Mouse (Mus musculus) heart, postnatal 0 days (tissue): ENCODE measurements around the gene Pdcd1lg2. TPM values are rescaled to one million over a fixed set of nuclear protein-coding genes. Genes with fewer than 3 reads are reported as not detected.

Source experiments
- ATAC-seq: fragments of 200-750 bp; cut with Nextera tagmentation; 2 replicates; pipeline ENCODE4 v1.8.0; 2017; ENCODE audit warnings: low read depth, moderate number of reproducible peaks, moderate library complexity; ENCODE audit not compliant: insufficient read depth
- DNase-seq: peaks from one replicate; pipeline ENCODE4 v3.0.0-alpha.2; 2016; ENCODE audit warnings: low spot score
- H3K27ac ChIP-seq: fragments of 300-500 bp; sonication (generic); 2 replicates; pipeline ENCODE4 v1.5.1; 2014; ENCODE audit warnings: low read depth, mild to moderate bottlenecking
- H3K27me3 ChIP-seq: fragments of 300-500 bp; sonication (generic); 2 replicates; pipeline ENCODE4 v1.6.1; 2014; ENCODE audit warnings: low read length, mixed read lengths; ENCODE audit not compliant: control insufficient read depth, insufficient read depth
- H3K36me3 ChIP-seq: fragments of 300-500 bp; sonication (generic); replicated peaks from 2 replicates; pipeline ENCODE4 v1.6.1; 2014; ENCODE audit warnings: low read length, mixed read lengths; ENCODE audit not compliant: control insufficient read depth, insufficient read depth
- H3K4me1 ChIP-seq: fragments of 300-500 bp; sonication (generic); 2 replicates; pipeline ENCODE4 v1.6.1; 2014; ENCODE audit warnings: antibody characterized with exemption; ENCODE audit not compliant: control insufficient read depth, insufficient read depth
- H3K4me2 ChIP-seq: fragments of 300-500 bp; sonication (generic); 2 replicates; pipeline ENCODE4 v1.6.1; 2014; ENCODE audit warnings: low read depth, mild to moderate bottlenecking, low read length, moderate library complexity
- H3K4me3 ChIP-seq: fragments of 300-500 bp; sonication (generic); 2 replicates; pipeline ENCODE4 v1.5.1; 2014; ENCODE audit warnings: low read depth, low read length
- H3K9ac ChIP-seq: fragments of 300-500 bp; sonication (generic); replicated peaks from 2 replicates; pipeline ENCODE4 v1.6.1; 2014; ENCODE audit warnings: low read depth, low read length, mixed read lengths
- H3K9me3 ChIP-seq: fragments of 300-500 bp; sonication (generic); replicated peaks from 2 replicates; pipeline ENCODE4 v1.6.1; 2016; ENCODE audit warnings: low read length; ENCODE audit not compliant: control insufficient read depth
- CTCF ChIP-seq: IDR thresholded peaks from 2 replicates; pipeline ENCODE4 v1.5.1; 2016; ENCODE audit warnings: antibody characterized with exemption, control low read depth, low read depth
- EP300 ChIP-seq: IDR thresholded peaks from 2 replicates; pipeline ENCODE4 v1.6.1; 2016; ENCODE audit warnings: antibody characterized with exemption, low read depth
- WGBS: fragments of 180-500 bp; shearing (Covaris S2); extraction: QIAGEN DNeasy Blood & Tissue Kit; methylation state at CpG from one replicate; pipeline ENCODE4 v1.1.7; 2014; 5-methylcytosine and 5-hydroxymethylcytosine counted together
- polyA plus RNA-seq: library from polyadenylated mRNA; unstranded; fragments of >200 nt; fragmentation: Nextera tagmentation; extraction: Ambion mirVana; gene quantifications from 2 replicates; pipeline ENCODE4 v1.2.1, GENCODE M21; 2015
- total RNA-seq: library from RNA; depleted of rRNA; stranded (reverse); fragments of >200 nt; gene quantifications from 2 replicates; pipeline ENCODE4 v1.2.3, GENCODE M21; 2014; ENCODE audit warnings: low replicate concordance

Pdcd1lg2 gene
- total and polyA plus RNA-seq, 2 experiments from 2014 or later: not detected

DNA sequence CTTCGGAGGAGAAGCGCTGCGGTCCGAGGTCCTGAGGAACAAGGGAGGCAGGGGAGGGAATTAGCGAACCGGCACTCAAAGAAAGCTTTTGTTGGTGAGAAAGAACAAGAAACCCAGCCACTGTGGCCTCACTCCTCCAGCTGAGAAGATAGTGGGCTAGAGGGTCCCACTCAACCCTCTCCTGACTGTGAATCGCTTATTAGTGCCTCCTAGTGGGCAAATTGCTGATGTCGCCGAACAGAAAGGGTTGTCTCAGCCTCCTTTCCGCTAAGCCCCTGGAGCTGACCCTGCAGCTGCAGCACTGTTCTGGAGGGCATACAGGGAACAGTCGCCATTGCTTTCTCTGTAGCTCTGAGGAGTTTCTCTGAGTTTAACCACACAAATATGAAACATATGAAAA is 90.4 kb downstream of the Pdcd1lg2 start:
- ATAC-seq (peak; percentile 83), DNase-seq (peak; percentile 55)
- TF ChIP-seq CTCF: peak; percentile 64
- TF ChIP-seq EP300: no peak
- no peaks in the 10 kb centered on the region for H3K36me3 ChIP-seq
- H3K4me3 ChIP-seq: peak overlapping the region; percentile 40
- no peaks in the 10 kb centered on the region for H3K4me1 ChIP-seq
- peak overlapping the region; percentile 48; the same call in 1 of the 2 replicates for H3K9ac ChIP-seq
- no peaks in the 10 kb centered on the region for H3K27me3 ChIP-seq
- WGBS: 38% methylated on average over 11 of the region's 11 CpGs
- H3K9me3 ChIP-seq: no peaks in the 10 kb centered on the region
- H3K27ac ChIP-seq: peak overlapping the region; percentile 40
- H3K4me2 ChIP-seq: peak overlapping the region; percentile 56

- DNase-seq (peak; percentile 86), ATAC-seq (peak; percentile 80; the same call in 1 of the 2 replicates)
- H3K27me3 ChIP-seq: no peaks in the 10 kb centered on the region
- H3K27ac ChIP-seq: 0 out of 2 replicates have a peak overlapping the region, but pooled peaks have one; percentile 40
- peak overlapping the region; percentile 48; the same call in 1 of the 2 replicates for H3K9ac ChIP-seq
- no peaks in the 10 kb centered on the region for H3K9me3 ChIP-seq
- H3K36me3 ChIP-seq: no peaks in the 10 kb centered on the region
- WGBS: 9% methylated on average over 6 of the region's 6 CpGs
- TF ChIP-seq CTCF: peak; percentile 88
- no peak for TF ChIP-seq EP300
- peak overlapping the region; percentile 56 for H3K4me2 ChIP-seq
- no peaks in the 10 kb centered on the region for H3K4me1 ChIP-seq
- peak overlapping the region; percentile 40 for H3K4me3 ChIP-seq
Observed at GRCm38 (mm10) chr19:29501507-29501906, 90.8 kb downstream of the Pdcd1lg2 start.

DNA sequence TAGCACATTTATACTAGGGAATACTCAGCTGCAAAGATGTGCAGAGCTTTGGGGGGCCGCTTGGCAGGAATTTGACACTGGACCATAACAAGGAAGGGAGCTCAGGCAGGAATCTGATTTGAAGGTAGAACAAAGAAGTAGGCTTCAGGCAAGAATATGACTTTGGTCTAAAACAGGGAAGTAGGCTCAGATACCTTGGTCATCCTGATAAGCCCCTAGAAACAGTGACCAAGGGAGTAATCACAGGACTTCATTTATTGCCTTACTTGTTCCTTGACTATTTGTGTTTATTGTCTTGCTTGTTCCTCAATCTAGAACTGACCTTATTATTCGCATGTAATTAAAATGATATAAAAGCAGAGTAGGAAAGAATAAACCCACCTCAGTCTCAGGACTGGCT is 93.4 kb downstream of the Pdcd1lg2 start:
- ATAC-seq (no peak), DNase-seq (no peak)
- H3K27ac ChIP-seq: no peak overlapping the region
- no peaks in the 10 kb centered on the region for H3K36me3 ChIP-seq
- no peak overlapping the region for H3K9ac ChIP-seq
- WGBS: 79% methylated on average over 2 of the region's 2 CpGs
- no peak overlapping the region for H3K4me3 ChIP-seq
- no peaks in the 10 kb centered on the region for H3K27me3 ChIP-seq
- no peaks in the 10 kb centered on the region for H3K9me3 ChIP-seq
- H3K4me1 ChIP-seq: 0 out of 2 replicates have a peak, but pooled peaks cover 8% of the 10 kb centered on the region
- TF ChIP-seq CTCF: no peak
- no peak for TF ChIP-seq EP300
- no peak overlapping the region for H3K4me2 ChIP-seq

- peak overlapping the region; percentile 38; the same call in 1 of the 2 replicates for H3K27ac ChIP-seq
- H3K4me3 ChIP-seq: no peak overlapping the region
- no peaks in the 10 kb centered on the region for H3K27me3 ChIP-seq
- H3K9me3 ChIP-seq: no peaks in the 10 kb centered on the region
- H3K4me2 ChIP-seq: no peak overlapping the region
- DNase-seq: no peak
- H3K36me3 ChIP-seq: no peaks in the 10 kb centered on the region
- ATAC-seq: no peak
- H3K9ac ChIP-seq: no peak overlapping the region
- no peak for TF ChIP-seq EP300
- TF ChIP-seq CTCF: no peak
- 0 out of 2 replicates have a peak, but pooled peaks cover 8% of the 10 kb centered on the region for H3K4me1 ChIP-seq
- 73% methylated on average over 7 of the region's 7 CpGs for WGBS
Observed at GRCm38 (mm10) chr19:29505617-29506016, 94.9 kb downstream of the Pdcd1lg2 start.

DNA sequence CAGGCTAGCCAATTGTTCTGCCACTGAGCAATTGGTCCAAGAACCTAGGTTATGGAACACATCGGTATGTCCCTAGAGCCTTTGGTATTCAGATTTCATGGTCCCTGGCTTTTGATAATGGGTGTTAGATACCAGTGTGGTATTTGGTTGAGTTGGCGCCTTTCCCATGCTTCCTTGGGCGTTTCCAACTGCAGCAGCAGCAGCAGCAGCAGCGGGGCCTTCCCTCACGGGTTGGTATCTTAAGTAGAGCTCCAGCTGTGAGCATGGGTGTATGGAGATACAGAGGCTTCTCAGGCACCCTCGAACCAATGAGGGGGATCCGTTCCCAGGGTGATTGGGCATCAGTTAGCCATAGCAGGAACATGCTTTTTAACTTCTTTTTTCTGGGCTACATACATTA is 97.5 kb downstream of the Pdcd1lg2 start:
- 0 out of 2 replicates have a peak, but pooled peaks cover 8% of the 10 kb centered on the region for H3K4me1 ChIP-seq
- ATAC-seq (no peak), DNase-seq (no peak)
- no peak overlapping the region for H3K4me2 ChIP-seq
- H3K9me3 ChIP-seq: no peaks in the 10 kb centered on the region
- no peak overlapping the region for H3K27ac ChIP-seq
- no peaks in the 10 kb centered on the region for H3K36me3 ChIP-seq
- TF ChIP-seq EP300 (no peak), CTCF (no peak)
- H3K27me3 ChIP-seq: no peaks in the 10 kb centered on the region
- no peak overlapping the region for H3K9ac ChIP-seq
- 33% methylated on average over 7 of the region's 7 CpGs for WGBS
- no peak overlapping the region for H3K4me3 ChIP-seq

DNA sequence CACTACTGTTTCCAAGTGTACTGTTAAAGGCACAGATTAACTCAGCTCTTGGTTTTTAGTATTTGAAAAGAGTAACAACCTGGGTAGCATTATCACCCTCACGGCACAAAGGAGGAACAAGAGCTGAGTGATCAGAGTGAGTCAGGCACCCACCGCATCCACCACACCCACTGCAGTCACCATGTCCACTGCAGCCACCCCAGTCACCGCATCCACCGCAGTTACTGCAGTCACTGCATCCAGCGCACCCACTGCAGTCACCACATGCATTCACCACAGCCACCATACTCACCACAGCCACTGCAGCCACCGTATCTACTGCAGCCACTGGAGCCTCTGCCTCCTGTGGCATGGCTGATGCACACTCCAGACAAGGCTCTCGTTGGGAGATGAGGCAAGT is 99.1 kb downstream of the Pdcd1lg2 start:
- no peak overlapping the region for H3K27ac ChIP-seq
- TF ChIP-seq CTCF (no peak), EP300 (no peak)
- ATAC-seq: no peak
- H3K9me3 ChIP-seq: no peaks in the 10 kb centered on the region
- H3K9ac ChIP-seq: no peak overlapping the region
- 77% methylated on average over 7 of the region's 7 CpGs for WGBS
- H3K4me2 ChIP-seq: no peak overlapping the region
- 0 out of 2 replicates have a peak, but pooled peaks cover 8% of the 10 kb centered on the region for H3K4me1 ChIP-seq
- no peaks in the 10 kb centered on the region for H3K36me3 ChIP-seq
- H3K4me3 ChIP-seq: no peak overlapping the region
- H3K27me3 ChIP-seq: no peaks in the 10 kb centered on the region
- DNase-seq: no peak
